In genomic region chr8:83583236-83583635, GRCm38 (mm10) we compare ENCODE assay signal across 25 mouse cellular contexts. TPM values are rescaled to one million over a fixed set of nuclear protein-coding genes. Genes with fewer than 3 reads are reported as not detected.
DNase-seq lines count a peak whose midpoint lies in the region; ATAC-seq and TF ChIP-seq lines count a peak whose summit lies in the region.
"Had no signal": no experiment of that assay in that cellular context is flagged by ENCODE, and none has a peak within 500 bp of the region (broad histone marks: within the 10 kb centered on the region; RNA-seq: fewer than 3 reads in every experiment).

No protein-coding gene starts in this region.

- peak overlapping the region; percentile 8; the same call in 1 of the 2 replicates for H3K9ac ChIP-seq in heart, embryonic 13.5 days
- H3K9ac ChIP-seq in neural tube, embryonic 11.5 days (ENCODE audit: low read length): no peak overlapping the region
- H3K9ac ChIP-seq in neural tube, embryonic 15.5 days (replicated peaks): no peak overlapping the region
- H3K9ac ChIP-seq: embryonic facial prominence, embryonic 12.5 days; heart, embryonic 15.5 days; hindbrain, embryonic 15.5 days had no signal

- no peak for DNase-seq in gastrocnemius, adult 2 months
- DNase-seq in gastrocnemius, postnatal 10 days: no peak
- no peak for DNase-seq in heart, adult 8-10 months (ENCODE audit: low spot score)
- DNase-seq in neural tube, embryonic 11.5 days (ENCODE audit: low spot score): peak; percentile 10
- DNase-seq in embryo, embryonic 10.5 days (ENCODE audit: low spot score): no peak
- DNase-seq: adrenal gland, postnatal 25 days; gastrocnemius, postnatal 25 days; heart, postnatal 14 days; kidney, adult 8-10 months had no signal

- peaks cover 67% of the 10 kb centered on the region for H3K4me1 ChIP-seq in heart, embryonic 13.5 days
- peaks cover under 1% of the 10 kb centered on the region for H3K4me1 ChIP-seq in neural tube, embryonic 11.5 days (ENCODE audit: control insufficient read depth, insufficient read depth, low read length)
- H3K4me1 ChIP-seq in neural tube, embryonic 15.5 days: peaks cover 91% of the 10 kb centered on the region

- no peaks in the 10 kb centered on the region for H3K9me3 ChIP-seq in heart, embryonic 13.5 days
- no peaks in the 10 kb centered on the region for H3K9me3 ChIP-seq in neural tube, embryonic 11.5 days (ENCODE audit: control insufficient read depth, low read length)
- no peaks in the 10 kb centered on the region for H3K9me3 ChIP-seq in neural tube, embryonic 15.5 days (replicated peaks)
- H3K9me3 ChIP-seq: embryonic facial prominence, embryonic 12.5 days; G1E; heart, embryonic 15.5 days; hindbrain, embryonic 10.5 days; hindbrain, embryonic 15.5 days had no signal

- no peak for ATAC-seq in heart, embryonic 13.5 days (ENCODE audit: extremely low read depth, insufficient number of reproducible peaks, low FRiP score, low TSS enrichment)
- ATAC-seq in neural tube, embryonic 11.5 days (ENCODE audit: insufficient read depth, low FRiP score, low TSS enrichment): no peak
- no peak for ATAC-seq in neural tube, embryonic 15.5 days (ENCODE audit: low FRiP score)
- ATAC-seq: forebrain, embryonic 16.5 days; inflammation-experienced regulatory T-cells, adult 6 months; intestine, postnatal 0 days had no signal

- TF ChIP-seq CTCF in gastrocnemius, adult 2 months (IDR thresholded peaks at IDR 0.05): no peak

- H3K4me3 ChIP-seq in gastrocnemius, adult 2 months: no peak overlapping the region
- no peak overlapping the region for H3K4me3 ChIP-seq in heart, embryonic 13.5 days
- no peak overlapping the region for H3K4me3 ChIP-seq in neural tube, embryonic 11.5 days (ENCODE audit: low read depth, low read length)
- no peak overlapping the region for H3K4me3 ChIP-seq in neural tube, embryonic 15.5 days (replicated peaks)
- H3K4me3 ChIP-seq: embryonic facial prominence, embryonic 12.5 days; heart, embryonic 15.5 days; hindbrain, embryonic 10.5 days; hindbrain, embryonic 15.5 days had no signal

- H3K27ac ChIP-seq in gastrocnemius, adult 2 months: peak overlapping the region; percentile 54; the same call in 1 of the 2 replicates
- H3K27ac ChIP-seq in heart, embryonic 13.5 days (replicated peaks): no peak overlapping the region
- H3K27ac ChIP-seq in neural tube, embryonic 11.5 days (ENCODE audit: low read depth, low read length): no peak overlapping the region
- H3K27ac ChIP-seq in neural tube, embryonic 15.5 days (replicated peaks): no peak overlapping the region
- H3K27ac ChIP-seq: embryonic facial prominence, embryonic 12.5 days; heart, embryonic 15.5 days; hindbrain, embryonic 10.5 days; hindbrain, embryonic 15.5 days had no signal

- no peak overlapping the region for H3K4me2 ChIP-seq in heart, embryonic 13.5 days
- no peak overlapping the region for H3K4me2 ChIP-seq in neural tube, embryonic 11.5 days (ENCODE audit: low read depth)
- H3K4me2 ChIP-seq in neural tube, embryonic 15.5 days: no peak overlapping the region
- H3K4me2 ChIP-seq: embryonic facial prominence, embryonic 12.5 days; heart, embryonic 15.5 days; hindbrain, embryonic 15.5 days had no signal

- no peaks in the 10 kb centered on the region for H3K27me3 ChIP-seq in heart, embryonic 13.5 days (replicated peaks)
- no peaks in the 10 kb centered on the region for H3K27me3 ChIP-seq in neural tube, embryonic 11.5 days (ENCODE audit: control insufficient read depth, insufficient read depth, low read length)
- no peaks in the 10 kb centered on the region for H3K27me3 ChIP-seq in neural tube, embryonic 15.5 days (replicated peaks)
- H3K27me3 ChIP-seq: embryonic facial prominence, embryonic 12.5 days; heart, embryonic 15.5 days; hindbrain, embryonic 15.5 days had no signal

- intact Hi-C loops in gastrocnemius, adult 2 months (cut with DNase I): no loop called here

- 89% methylated on average over 15 of the region's 15 CpGs for WGBS in heart, embryonic 13.5 days
- WGBS in neural tube, embryonic 11.5 days: 90% methylated on average over 15 of the region's 15 CpGs
- 93% methylated on average over 15 of the region's 15 CpGs for WGBS in neural tube, embryonic 15.5 days

- H3K36me3 ChIP-seq in heart, embryonic 13.5 days: peaks cover 36% of the 10 kb centered on the region
- H3K36me3 ChIP-seq in neural tube, embryonic 11.5 days (ENCODE audit: control insufficient read depth, insufficient read depth, low read length): peaks cover 4% of the 10 kb centered on the region
- peaks cover 8% of the 10 kb centered on the region for H3K36me3 ChIP-seq in neural tube, embryonic 15.5 days

RNA-seq across cellular contexts. Expression of gene Ndufb7, which starts 16.8 kb away (rescaled TPM):
- total RNA-seq in gastrocnemius, adult 2 months (2021): 100 to 1,000 TPM; 282 to 397 TPM
- total RNA-seq in gastrocnemius, postnatal 10 days (2021): 100 to 1,000 TPM; 408 to 467 TPM
- 524 and 602 TPM in 2 replicates for polyA plus RNA-seq in heart, embryonic 13.5 days (2015; fragmentation: Nextera tagmentation; extraction: Ambion mirVana)
- 100 to 1,000 TPM; 561 to 765 (median 683) TPM for total RNA-seq in heart, adult 8-10 months (2022)
- 326 and 331 TPM in 2 replicates for polyA plus RNA-seq in neural tube, embryonic 11.5 days (2014; fragmentation: Nextera tagmentation; extraction: Ambion mirVana)
- polyA plus RNA-seq in neural tube, embryonic 15.5 days (2015; fragmentation: Nextera tagmentation; extraction: Ambion mirVana): 344 and 362 TPM in 2 replicates

RNA-seq across cellular contexts. Expression of gene Tecr, which starts 24.5 kb away (rescaled TPM):
- total RNA-seq in gastrocnemius, adult 2 months (2021): 100 to 1,000 TPM; 416 to 566 TPM
- 100 to 1,000 TPM; 422 to 448 TPM for total RNA-seq in gastrocnemius, postnatal 10 days (2021)
- polyA plus RNA-seq in heart, embryonic 13.5 days (2015; fragmentation: Nextera tagmentation; extraction: Ambion mirVana): 438 and 474 TPM in 2 replicates
- 100 to 1,000 TPM; 539 to 688 (median 589) TPM for total RNA-seq in heart, adult 8-10 months (2022)
- polyA plus RNA-seq in neural tube, embryonic 11.5 days (2014; fragmentation: Nextera tagmentation; extraction: Ambion mirVana): 734 and 760 TPM in 2 replicates
- polyA plus RNA-seq in neural tube, embryonic 15.5 days (2015; fragmentation: Nextera tagmentation; extraction: Ambion mirVana): 1,464 and 1,650 TPM in 2 replicates

RNA-seq across cellular contexts. Expression of gene Dnajb1, which starts 24.8 kb away (rescaled TPM):
- total RNA-seq in gastrocnemius, adult 2 months (2021): 10 to 100 TPM in 1 of 2 experiments, 1 to 10 TPM in 1; 3.6 to 11.8 TPM
- 10 to 100 TPM; 10.3 to 11.7 TPM for total RNA-seq in gastrocnemius, postnatal 10 days (2021)
- polyA plus RNA-seq in heart, embryonic 13.5 days (2015; fragmentation: Nextera tagmentation; extraction: Ambion mirVana): 41.4 and 47.4 TPM in 2 replicates
- total RNA-seq in heart, adult 8-10 months (2022): 10 to 100 TPM; 11.0 to 14.2 (median 12.6) TPM
- 64.9 and 68.9 TPM in 2 replicates for polyA plus RNA-seq in neural tube, embryonic 11.5 days (2014; fragmentation: Nextera tagmentation; extraction: Ambion mirVana)
- polyA plus RNA-seq in neural tube, embryonic 15.5 days (2015; fragmentation: Nextera tagmentation; extraction: Ambion mirVana): 57.9 and 63.1 TPM in 2 replicates

RNA-seq across cellular contexts. Expression of gene Olfr370, which starts 47.7 kb away (rescaled TPM):
- total RNA-seq in gastrocnemius, adult 2 months (2021): not detected
- total RNA-seq in gastrocnemius, postnatal 10 days (2021): not detected
- polyA plus RNA-seq in heart, embryonic 13.5 days (2015; fragmentation: Nextera tagmentation; extraction: Ambion mirVana): not detected in 2 replicates
- not detected for total RNA-seq in heart, adult 8-10 months (2022)
- polyA plus RNA-seq in neural tube, embryonic 11.5 days (2014; fragmentation: Nextera tagmentation; extraction: Ambion mirVana): not detected in 2 replicates
- polyA plus RNA-seq in neural tube, embryonic 15.5 days (2015; fragmentation: Nextera tagmentation; extraction: Ambion mirVana): not detected in 2 replicates
- total RNA-seq: adrenal gland, adult 2 months; adrenal gland, postnatal 25 days; common myeloid progenitor, adult 5-6 weeks; gastrocnemius, postnatal 25 days; granulocyte monocyte progenitor cell, adult 5-6 weeks; heart, postnatal 14 days had no signal
- polyA plus RNA-seq: adrenal gland, adult 2 months; embryonic facial prominence, embryonic 12.5 days; forebrain, embryonic 11.5 days; forebrain, embryonic 16.5 days; frontal cortex, adult 2 months; G1E; heart, embryonic 15.5 days; inflammation-experienced regulatory T-cells, adult 6 months; intestine, postnatal 0 days; kidney, embryonic 16.5 days had no signal
